Mouse (Mus musculus) lung, postnatal 36 days (tissue): ENCODE data around the gene Poll.

ENCODE experiments used
- DNase-seq: peaks from one replicate; pipeline ENCODE4 v3.0.0; 2022; ENCODE audit warnings: mixed read lengths

Poll gene

GRCm38 (mm10) chr19:45533617-45534016 lies 26.7 kb downstream of the Poll start:
- DNase-seq: no peak

DNA sequence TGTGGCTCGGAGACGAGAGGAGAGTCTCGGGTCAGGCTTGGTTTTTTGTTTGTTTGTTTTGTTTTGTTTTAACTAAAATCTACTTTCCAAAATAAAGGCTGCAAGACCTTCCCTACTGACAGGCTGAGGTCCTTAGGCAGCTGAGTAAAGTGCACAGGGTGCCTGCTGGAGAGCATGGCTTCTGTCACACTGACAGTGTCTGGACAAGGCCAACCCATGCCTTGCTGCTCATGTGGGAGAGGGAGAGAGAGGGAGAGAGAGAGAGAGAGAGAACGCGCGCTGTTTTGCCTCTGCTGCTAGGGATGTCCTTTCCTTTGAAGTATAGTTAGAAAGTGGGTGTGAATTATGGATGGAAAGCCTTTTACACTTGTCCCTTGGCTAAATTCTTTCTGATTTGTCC lies 28.8 kb downstream of the Poll start:
- DNase-seq: no peak

DNA sequence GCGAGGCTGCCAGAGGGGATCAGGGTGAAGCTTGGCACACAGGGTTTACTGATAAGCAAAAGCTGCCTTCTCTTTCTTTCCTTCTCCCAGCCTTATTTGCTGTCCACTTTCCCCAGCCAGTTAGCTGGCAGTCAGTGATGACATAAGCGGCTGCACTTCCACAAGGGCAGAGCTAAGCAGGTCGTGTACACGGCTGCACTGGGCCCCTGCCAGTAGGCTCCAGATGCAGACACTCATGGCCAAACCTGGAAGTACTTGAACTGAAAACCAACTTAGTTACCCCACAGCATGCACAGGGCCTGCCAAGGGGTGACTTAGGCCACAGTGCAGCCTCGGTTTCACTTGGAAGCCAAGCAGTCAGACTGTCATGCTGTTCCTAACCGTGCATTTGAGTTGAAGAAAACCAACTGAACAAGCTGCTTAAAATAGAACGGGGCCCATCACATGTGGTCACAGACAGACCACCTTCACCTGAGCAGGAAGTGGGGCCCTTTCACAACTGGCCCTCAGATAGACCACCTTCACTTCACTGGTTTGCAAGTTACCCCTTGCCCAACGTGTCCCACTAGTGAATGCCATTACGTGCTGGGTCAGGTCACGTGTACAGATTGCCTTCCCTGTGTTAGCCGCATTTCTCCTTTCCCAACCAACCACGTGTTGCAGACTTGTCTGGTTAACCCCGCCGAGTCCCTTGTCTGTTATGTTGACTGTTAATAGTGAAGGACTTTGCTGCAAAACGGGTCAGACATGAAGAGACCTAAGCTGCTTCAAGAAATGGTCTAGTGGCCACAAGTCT lies 29.9 kb downstream of the Poll start:
- peak; percentile 76 for DNase-seq

DNA sequence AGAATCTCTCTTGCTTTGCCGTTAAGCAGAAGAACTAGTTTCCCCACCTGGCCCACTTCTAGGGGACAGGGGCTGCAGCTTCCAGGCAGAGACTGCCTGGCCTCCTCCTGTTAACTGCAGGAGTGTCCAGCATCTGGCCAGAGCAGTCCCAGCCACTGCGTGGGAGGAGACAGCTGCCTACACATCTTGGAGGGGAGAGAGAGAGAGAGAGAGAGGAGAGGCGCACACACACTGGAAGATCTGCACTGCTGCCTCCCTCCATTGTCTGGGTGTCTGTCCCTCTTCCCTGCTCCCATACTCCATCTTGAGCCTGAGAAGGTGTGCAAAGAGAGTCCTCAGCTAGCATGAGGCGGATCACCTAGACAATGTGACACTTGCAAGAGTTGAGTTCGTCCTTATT lies 31.0 kb downstream of the Poll start:
- no peak for DNase-seq

GRCm38 (mm10) chr19:45527931-45528534 lies 32.3 kb downstream of the Poll start:
- DNase-seq: no peak

DNA sequence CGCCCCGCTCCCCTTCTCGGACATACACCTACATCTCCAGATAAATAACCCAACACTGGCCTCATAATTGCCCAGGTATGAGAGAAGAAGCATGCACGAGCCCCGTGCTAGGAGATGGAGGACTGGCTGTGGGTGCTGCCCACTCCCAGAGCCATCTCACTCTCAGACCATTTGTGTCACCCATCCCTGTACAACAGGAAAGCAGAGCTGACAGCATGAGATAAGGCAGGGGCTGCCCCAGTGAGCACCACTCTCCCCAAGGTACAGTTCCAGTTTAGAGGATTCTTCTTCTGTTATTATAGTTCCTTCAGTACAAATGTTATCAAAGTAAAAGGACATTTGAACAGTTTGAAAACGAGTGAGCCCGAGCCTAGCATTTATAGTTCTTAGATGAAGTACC lies 32.9 kb downstream of the Poll start:
- no peak for DNase-seq

DNA sequence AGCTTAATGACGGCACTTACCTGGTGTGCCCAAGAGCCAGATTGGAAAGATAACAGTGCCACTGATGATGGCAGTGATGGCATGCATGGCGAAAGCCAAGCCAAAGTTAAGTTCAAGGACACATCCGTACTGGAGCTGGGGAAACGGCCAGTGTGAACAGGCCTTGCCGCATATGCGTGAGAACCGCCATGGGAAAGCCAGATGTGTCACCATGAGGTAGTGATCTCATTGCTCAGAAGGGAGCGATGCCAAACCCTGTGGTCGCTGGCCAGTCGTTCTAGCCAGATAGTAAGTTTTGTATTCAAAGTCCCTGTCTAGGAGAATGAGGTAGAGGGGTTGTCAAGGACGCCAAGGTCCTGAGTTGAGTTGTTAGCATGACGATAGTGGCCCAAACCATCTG lies 44.1 kb downstream of the Poll start:
- DNase-seq: no peak

DNA sequence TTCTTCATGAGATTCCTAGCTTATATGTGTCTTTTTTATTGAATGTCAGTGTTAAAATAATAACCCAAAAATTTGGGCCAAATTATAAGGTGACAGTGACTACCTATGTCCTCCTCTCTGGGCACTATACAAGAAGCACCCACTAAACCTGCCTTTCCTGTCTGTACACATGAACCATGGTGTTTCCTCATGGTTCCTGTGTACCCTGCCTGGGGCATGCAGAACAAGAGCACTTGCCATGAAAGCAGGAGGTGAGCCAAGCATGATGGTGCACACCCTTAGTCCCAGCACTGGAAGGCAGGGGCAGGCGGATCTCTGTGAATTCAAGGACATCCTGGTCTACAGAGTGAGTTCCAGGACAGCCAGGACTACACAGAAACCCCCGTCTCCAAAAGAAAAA lies 45.0 kb downstream of the Poll start:
- no peak for DNase-seq

DNA sequence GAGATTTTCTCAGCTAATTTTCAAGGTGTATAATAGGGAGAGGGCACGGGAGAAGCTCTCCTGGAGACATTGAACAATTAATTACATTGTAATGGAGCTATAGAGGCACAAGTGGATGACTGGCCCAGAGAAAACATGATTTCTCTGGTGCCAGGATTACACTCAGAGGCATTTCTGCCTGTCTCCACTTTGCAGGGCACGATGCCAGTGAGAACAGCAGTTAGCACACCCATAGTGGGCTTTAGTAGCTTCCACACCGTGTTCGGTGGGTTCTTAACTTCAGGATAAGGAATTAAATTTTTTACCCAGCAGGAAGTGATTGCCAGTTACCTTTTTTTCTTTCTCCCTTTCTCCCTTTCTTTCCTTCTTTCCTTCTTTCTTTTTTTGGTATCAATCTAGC lies 48.9 kb downstream of the Poll start:
- DNase-seq: no peak

- no peak for DNase-seq
Observed at GRCm38 (mm10) chr19:45510680-45511079, 49.7 kb downstream of the Poll start.

DNA sequence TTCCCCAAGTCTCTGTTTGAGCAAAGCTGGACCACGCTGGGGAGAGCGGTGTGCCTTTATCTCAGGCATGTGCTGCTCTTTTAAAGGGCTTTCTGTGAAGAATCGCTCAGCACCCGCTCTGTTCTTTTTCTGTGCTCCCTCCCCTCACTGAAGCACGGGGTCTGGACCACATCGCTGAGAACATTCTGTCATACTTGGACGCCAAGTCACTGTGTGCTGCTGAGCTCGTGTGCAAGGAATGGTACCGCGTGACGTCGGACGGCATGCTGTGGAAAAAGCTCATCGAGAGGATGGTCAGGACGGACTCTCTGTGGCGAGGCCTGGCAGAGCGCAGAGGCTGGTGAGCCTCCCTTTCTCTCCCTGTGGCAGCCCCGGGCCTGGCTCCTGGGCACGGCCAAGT lies 52.8 kb downstream of the Poll start:
- DNase-seq: no peak

- DNase-seq: no peak
Observed at GRCm38 (mm10) chr19:45505446-45505845, 54.9 kb downstream of the Poll start.
